Mouse (Mus musculus): ENCODE data around the gene Otp. TPM values are rescaled to one million over a fixed set of nuclear protein-coding genes. Genes with fewer than 3 reads are reported as not detected.

Otp gene
- total RNA-seq, 2 experiments from 2014 or later: not detected

GRCm38 (mm10) chr13:94928086-94928485 lies 52.7 kb downstream of the Otp start:
- DNase-seq: no peak
- intact Hi-C loops (cut with DNase I): no loop called here

Other genes with a start within 250 kb of the Otp start
- 100 to 1,000 TPM; 126 to 136 TPM for gene Tbca, start 86.7 kb upstream of the Otp start, total RNA-seq (2021)
- 10 to 100 TPM; 16.1 to 17.4 TPM for gene Wdr41, start 100.7 kb downstream of the Otp start, total RNA-seq (2021)